Mouse (Mus musculus) spleen, adult 2 months (tissue): ENCODE results near the gene Amz2. TPM values are rescaled to one million over a fixed set of nuclear protein-coding genes. Genes with fewer than 3 reads are reported as not detected.
A peak's percentile ranks its signal among the peaks of the same experiment; 100 is the strongest.

Experiments
- DNase-seq, 2 experiments: peaks; one replicate each; pipeline versions ENCODE4 v3.0.0 to v3.0.0-alpha.2; 2012 to 2021; ENCODE audit warnings: low spot score in 2 of 2, low read depth in 1 of 2
- H3K27ac ChIP-seq: fragments of 200-500 bp; 2 replicates; pipeline ENCODE4 v1.5.1; 2012; ENCODE audit warnings: low read length, inconsistent platforms; ENCODE audit not compliant: insufficient read depth
- H3K27me3 ChIP-seq: fragments of 200-500 bp; 2 replicates; pipeline ENCODE4 v1.6.1; 2012; ENCODE audit warnings: mild to moderate bottlenecking, moderate library complexity, low read length, inconsistent platforms; ENCODE audit not compliant: control insufficient read depth, insufficient read depth
- H3K36me3 ChIP-seq: fragments of 200-500 bp; 2 replicates; pipeline ENCODE4 v1.6.1; 2012; ENCODE audit warnings: mild to moderate bottlenecking, low read length, inconsistent platforms; ENCODE audit not compliant: control insufficient read depth, insufficient read depth
- H3K4me1 ChIP-seq: fragments of 200-500 bp; 2 replicates; pipeline ENCODE4 v1.6.1; 2011; ENCODE audit warnings: inconsistent platforms; ENCODE audit not compliant: control insufficient read depth, insufficient read depth, insufficient read length
- H3K4me3 ChIP-seq: fragments of 200-500 bp; 2 replicates; pipeline ENCODE4 v1.5.1; 2011; ENCODE audit warnings: mild to moderate bottlenecking, inconsistent platforms; ENCODE audit not compliant: insufficient read depth, insufficient read length; ENCODE audit errors: extremely low read depth
- CTCF ChIP-seq: fragments of 200-500 bp; IDR thresholded peaks from 2 replicates; pipeline ENCODE4 v1.5.1; 2011; ENCODE audit warnings: mild to moderate bottlenecking, inconsistent platforms; ENCODE audit not compliant: insufficient read depth, insufficient read length, insufficient replicate concordance; ENCODE audit errors: extremely low read depth
- POLR2A ChIP-seq: fragments of 200-500 bp; IDR thresholded peaks from 2 replicates; pipeline ENCODE4 v1.6.1; 2011; ENCODE audit warnings: low read depth, low read length, inconsistent platforms
- WGBS: fragments of 180-500 bp; shearing (Covaris S2); methylation state at CpG from one replicate; pipeline ENCODE4 v1.1.7; 2018; 5-methylcytosine and 5-hydroxymethylcytosine counted together
- polyA plus RNA-seq: library from polyadenylated mRNA; depleted of rRNA; stranded (reverse); fragments of >200 nt; gene quantifications from 2 replicates; pipeline ENCODE4 v1.2.3, GENCODE M21; 2012; rRNA removed

Amz2 gene
- polyA plus RNA-seq, 1 experiment, result 16.5 TPM

DNA sequence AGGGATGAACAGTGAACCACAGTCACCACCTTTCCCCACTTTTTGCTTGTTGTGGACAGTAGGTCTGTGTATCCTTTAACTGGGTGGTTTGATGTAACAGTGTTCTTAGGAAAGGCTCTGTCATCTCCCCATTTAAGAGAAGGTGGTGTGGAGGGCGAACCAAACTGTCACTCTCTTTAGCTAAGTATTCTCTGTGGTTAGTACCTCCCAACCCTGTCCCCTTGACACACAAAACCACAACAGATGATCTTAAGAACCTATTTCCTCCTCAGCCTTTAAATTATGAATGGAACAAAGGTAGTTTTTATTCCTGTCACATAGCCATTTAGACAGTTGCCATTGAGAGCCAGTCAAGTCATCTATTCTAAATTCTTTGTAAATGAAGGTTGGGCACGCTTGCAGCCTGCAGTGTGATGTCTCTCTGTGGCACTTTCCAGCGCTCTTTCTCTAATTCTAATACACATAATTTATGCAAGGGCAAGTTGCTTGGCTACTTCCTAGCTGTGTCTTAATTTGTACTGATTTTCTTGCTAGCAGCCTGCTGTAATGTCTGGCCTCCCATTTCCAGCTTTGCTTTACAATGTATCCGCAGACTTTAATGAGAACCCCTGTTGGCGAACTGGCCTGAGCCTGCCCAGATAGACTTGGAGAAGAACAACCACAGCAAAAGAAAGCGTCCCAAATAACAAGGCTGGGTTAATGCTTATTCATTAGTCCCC, 71.4 kb downstream of the Amz2 start:
- Histone ChIP-seq H3K4me1 (peaks cover 37% of the 10 kb centered on the region), H3K4me3 (no peak overlapping the region), H3K27ac (peak overlapping the region; percentile 93; the same call in 1 of the 2 replicates), H3K27me3 (no peaks in the 10 kb centered on the region), H3K36me3 (no peaks in the 10 kb centered on the region)
- TF ChIP-seq POLR2A, result no peak
- no peak for TF ChIP-seq CTCF
- DNase-seq, result no peak
- WGBS, result 42% methylated on average over 6 of the region's 6 CpGs

DNA sequence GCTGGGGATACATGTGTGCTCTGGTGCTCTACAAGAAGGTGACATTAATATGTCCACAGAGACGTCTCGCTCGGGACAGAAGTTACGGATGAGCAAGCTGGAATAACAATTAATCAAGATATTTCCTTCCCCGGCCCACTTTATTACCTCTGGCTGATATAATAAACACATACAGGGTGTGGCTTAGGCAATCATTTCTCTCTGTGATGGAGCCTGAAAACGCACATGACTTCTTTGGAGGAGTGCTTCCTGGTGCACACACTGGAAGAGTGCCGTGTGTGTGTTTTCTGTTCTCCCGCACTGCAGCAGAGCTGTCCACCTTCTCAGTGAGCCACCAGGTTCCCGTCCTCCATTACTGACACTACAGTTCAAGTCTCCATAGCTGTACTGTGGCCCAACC, 72.2 kb downstream of the Amz2 start:
- no peak for DNase-seq
- Histone ChIP-seq H3K27ac (no peak overlapping the region), H3K4me3 (no peak overlapping the region), H3K27me3 (no peaks in the 10 kb centered on the region), H3K36me3 (no peaks in the 10 kb centered on the region), H3K4me1 (peaks cover 37% of the 10 kb centered on the region)
- no peak for TF ChIP-seq POLR2A
- TF ChIP-seq CTCF, result no peak
- 64% methylated on average over 9 of the region's 9 CpGs for WGBS

DNA sequence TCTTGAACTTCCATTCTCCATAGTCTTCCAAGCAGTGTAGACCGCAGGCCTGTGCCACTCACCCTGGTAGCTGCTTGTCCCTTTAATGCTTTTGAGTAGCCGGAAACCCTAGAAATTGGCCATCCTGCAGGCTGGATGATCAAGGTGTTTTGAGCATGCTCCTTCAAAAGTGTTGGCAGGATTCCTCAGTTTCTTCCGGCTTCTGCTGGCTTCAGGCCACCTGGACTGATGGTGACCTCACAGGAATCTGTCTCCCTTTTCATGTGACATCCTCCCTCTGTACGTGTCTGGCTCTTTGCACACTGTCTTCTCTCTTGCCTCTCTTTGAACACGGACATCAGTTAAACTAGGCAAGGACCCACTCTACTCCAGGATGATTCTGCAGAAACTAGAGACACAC, 74.5 kb downstream of the Amz2 start:
- no peak for DNase-seq

More for the DNA sequence above, 74.5 kb downstream of the Amz2 start:
- H3K27ac ChIP-seq, result no peak overlapping the region
- no peak overlapping the region for H3K4me3 ChIP-seq
- 90% methylated on average over 5 of the region's 5 CpGs for WGBS
- peaks cover 31% of the 10 kb centered on the region for H3K4me1 ChIP-seq
- H3K36me3 ChIP-seq, result no peaks in the 10 kb centered on the region
- no peak for TF ChIP-seq POLR2A
- no peak for TF ChIP-seq CTCF
- no peaks in the 10 kb centered on the region for H3K27me3 ChIP-seq

Other genes with a start within 250 kb of the Amz2 start
- 1.8 and 2.0 TPM in 2 replicates for gene Rgs9, start 127.8 kb upstream of the Amz2 start, polyA plus RNA-seq
- 22.0 and 29.8 TPM in 2 replicates for gene Gna13, start 63.1 kb upstream of the Amz2 start, polyA plus RNA-seq
- gene 9930022D16Rik, start 12.0 kb upstream of the Amz2 start, polyA plus RNA-seq, result not detected in 2 replicates
- 4.1 and 5.1 TPM in 2 replicates for gene Arsg, start 47.4 kb downstream of the Amz2 start, polyA plus RNA-seq
- gene Slc16a6, start 47.7 kb downstream of the Amz2 start, polyA plus RNA-seq, result 7.4 and 9.8 TPM in 2 replicates
- 5.1 and 6.0 TPM in 2 replicates for gene Wipi1, start 186.0 kb downstream of the Amz2 start, polyA plus RNA-seq
- gene Prkar1a, start 223.5 kb downstream of the Amz2 start, polyA plus RNA-seq, result 60.3 and 66.8 TPM in 2 replicates